Mouse (Mus musculus) layer of hippocampus, adult 11-12 months (tissue): ENCODE data around the gene Cln5.

Source experiments
- DNase-seq: peaks from one replicate; pipeline ENCODE4 v3.0.0; 2022; ENCODE audit warnings: low spot score

The Cln5 gene

DNA sequence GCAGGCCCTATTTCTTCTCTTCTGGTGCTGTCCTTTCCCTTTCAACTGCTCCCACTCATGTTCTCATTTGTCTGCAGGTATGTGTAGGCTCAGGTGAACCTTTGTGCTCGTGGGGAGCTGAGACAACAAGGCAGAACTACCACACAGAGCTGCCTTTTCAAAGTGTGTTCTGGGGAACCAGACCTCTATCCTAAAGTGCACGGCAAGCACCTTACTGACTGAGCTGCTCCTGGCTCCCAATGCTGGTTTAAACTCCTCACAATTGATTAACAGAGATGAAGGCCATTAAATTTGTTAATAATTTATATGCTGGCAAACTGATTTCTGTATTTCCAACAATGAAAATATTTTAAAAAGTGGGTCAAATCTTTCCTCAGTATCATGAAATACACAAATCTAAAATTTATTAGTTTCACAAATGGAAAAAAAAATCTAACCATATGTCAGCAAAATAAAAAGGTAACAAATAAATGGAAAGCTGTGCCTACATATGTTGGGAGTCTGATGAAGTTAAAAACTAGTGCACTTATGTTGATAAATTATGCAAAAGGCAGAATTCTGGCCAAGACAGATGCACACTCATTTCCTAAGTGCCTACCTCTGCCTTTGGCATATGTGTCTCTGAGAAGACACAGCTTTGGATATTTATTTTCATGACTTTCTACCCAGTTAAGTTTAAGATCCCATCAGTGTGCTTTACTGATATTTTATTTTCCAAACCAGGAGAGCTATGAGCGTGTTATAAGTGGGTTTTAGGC is 42.8 kb downstream of the Cln5 start:
- no peak for DNase-seq

DNA sequence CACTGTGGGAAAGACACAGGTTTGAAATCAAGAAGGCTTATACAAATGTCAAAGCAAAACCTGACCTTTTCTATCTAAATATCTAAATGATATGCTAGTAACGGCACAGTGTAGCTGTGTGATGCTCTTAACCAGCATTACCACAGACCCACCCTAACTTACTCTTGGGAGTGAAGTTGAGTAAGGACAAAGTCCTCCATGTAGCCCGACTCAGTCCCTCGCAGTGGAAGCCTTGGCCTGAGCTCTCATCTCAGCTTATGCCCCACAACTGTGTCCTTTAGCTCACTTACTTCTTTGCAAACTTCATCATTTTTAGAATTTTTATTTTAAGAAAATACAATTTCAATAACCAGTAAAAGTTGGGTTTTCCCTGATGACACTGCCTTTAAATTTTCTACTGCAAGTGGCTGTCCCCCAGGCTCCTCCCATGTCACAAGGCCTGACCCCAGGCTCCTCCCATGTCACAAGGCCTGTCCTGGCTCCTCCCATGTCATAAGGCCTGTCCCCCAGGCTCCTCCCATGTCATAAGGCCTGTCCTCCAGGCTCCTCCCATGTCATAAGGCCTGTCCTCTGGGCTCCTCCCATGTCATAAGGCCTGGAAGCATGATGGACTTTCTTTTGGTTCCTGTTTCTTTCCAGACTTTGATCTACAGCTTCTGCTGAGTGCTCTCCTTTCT is 45.1 kb downstream of the Cln5 start:
- no peak for DNase-seq

DNA sequence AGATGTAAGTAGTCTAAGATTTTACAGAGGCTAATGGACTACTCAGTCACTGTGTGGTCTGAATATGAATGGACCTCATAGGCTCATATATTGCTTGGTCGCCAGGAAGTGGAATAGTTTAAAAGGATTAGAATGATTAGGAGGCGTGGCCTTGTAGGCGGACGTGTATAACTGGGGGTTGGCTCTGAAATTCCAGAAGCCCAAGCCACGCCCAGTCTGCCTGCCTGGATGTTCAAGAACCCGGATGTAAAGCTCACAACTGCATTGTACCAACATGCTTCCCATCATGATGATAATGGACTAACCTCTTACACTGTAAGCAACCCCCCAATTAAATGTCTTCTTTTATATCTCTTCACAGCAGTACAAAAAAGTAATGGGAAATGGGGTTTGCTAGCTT is 55.7 kb downstream of the Cln5 start:
- no peak for DNase-seq
